Mouse (Mus musculus) brain, embryonic 18.5 days (tissue): ENCODE data around the gene Atrn.

ENCODE experiments used
- DNase-seq: peaks from one replicate; pipeline ENCODE4 v3.0.0-alpha.2; 2012; ENCODE audit warnings: low read depth, low spot score

Gene Atrn

DNA sequence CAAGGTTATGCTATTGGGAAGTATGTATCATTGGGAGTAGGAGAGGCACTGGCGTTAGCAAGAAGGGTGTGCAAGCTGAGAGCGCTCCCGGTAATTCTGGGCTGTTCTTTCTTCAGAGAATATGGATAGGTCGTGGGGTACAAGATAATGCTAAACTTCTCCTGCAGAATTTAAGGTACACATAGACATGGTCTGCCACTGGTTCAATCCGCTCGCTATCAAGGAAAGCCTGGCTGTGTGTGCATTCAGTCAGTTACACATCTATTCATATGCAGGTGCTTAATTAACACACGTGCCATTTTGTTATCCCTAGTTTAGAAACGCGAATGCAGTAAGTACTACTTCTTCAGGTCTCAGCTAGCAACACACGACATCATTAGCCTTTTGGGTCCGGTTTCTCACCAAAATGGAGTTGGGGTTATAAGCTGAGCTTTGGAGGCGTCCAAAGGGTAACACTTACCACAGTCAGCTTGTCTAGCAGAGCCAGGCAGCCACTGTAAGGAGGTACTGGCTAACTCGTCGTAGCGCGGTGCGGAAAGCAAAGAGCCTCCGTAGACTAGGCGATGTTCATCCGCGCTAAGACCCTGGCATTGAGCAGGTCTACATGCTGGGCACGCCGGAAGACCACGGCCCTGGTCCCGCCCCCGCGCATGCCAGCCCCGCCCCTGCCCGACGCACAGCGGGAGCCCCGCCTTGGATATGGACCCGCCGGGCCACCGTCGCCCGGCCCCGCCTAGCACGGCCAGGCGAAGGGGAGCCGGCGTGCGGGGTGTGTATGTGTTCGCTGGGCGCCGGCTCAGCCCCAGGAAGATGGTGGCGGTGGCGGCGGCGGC is at the start of gene Atrn, which contains the start of gene 4930402H24Rik:
TSS of gene Atrn (plus strand) at position 745 of the 833 bp plus-strand sequence.
TSS of gene 4930402H24Rik (minus strand) at position 656 of the 833 bp plus-strand sequence.
- DNase-seq, result peak; percentile 81

GRCm38 (mm10) chr2:130862091-130862490 is 44.2 kb upstream of the Atrn start:
- no peak for DNase-seq

GRCm38 (mm10) chr2:130870916-130871315 is 35.4 kb upstream of the Atrn start:
- no peak for DNase-seq

- no peak for DNase-seq
Observed at GRCm38 (mm10) chr2:130877376-130877775, 28.9 kb upstream of the Atrn start.

DNA sequence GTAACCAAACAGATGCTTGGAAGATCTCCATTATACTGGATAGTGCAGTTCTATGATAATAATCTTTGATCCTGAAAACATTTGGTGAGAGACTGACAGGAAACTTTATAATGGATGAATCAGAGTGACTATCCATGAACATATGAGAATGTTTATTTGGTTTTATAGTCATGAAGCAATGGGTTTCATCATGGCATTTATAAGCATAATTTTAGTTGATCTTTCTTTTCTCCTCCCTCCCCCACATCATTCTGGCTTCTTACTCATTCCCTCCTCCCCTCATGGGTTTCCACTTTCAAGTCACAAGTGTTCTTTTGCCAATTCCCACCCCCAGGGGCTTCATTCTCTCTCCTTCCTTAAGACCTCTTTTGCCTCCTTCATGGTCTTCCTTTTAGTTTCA is 19.3 kb upstream of the Atrn start:
- DNase-seq, result no peak

DNA sequence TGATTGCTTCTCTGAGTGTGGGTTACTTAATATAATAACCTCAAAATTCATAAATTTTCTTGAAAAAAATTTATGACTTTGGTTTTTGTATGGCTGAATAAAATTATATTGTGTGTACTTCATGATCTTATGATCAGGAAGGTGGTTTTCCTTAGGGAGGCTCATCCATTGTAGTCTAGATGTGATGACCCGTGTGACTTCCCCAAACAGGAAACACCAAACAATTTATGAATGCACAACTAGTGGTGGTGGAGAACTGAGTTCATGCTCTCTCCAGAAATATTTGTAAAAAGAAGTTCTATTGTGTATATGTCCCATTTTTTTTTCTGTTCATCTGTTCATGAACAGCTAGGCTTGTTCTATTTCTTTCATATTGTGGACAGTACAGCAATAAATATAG is 18.8 kb upstream of the Atrn start:
- no peak for DNase-seq

DNA sequence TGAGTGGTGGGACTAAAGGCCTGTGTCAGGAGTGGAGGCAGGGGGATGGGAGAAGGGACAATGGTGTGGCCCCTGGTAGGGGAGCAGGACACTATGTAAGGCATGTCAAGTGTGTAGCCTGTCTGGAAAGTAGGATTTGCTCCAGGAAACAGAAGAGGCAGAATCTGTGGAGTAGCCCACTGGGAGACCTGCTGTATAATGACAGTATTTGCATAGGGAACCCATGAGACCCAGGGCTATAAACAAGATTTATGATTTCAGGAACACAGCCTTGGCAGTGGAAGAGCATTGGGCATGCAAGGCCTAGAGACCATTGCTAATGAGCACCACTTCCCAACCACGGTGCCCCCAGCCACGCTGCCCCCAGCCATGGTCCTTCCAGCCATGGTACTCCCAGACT is 9.4 kb upstream of the Atrn start:
- no peak for DNase-seq

DNA sequence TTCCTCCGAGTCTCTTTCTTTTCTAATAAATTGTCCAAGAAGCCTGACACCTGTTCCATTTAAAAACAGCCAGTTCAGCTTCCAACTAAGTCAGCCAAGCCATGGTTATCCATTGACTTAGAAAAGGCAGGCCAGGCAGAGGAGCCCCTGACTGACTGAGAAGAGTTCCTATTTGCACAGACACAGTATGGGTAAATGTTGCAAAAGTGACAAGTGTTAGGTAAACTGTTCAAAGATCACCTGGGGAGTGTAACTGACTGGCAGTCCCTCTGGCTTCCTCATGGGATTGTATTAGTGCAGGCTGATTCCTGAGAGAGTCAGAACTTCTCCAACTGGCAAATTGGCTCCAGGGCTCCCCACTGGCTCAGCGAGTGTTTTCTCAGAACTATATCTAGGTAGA is 8.4 kb upstream of the Atrn start:
- DNase-seq, result no peak

DNA sequence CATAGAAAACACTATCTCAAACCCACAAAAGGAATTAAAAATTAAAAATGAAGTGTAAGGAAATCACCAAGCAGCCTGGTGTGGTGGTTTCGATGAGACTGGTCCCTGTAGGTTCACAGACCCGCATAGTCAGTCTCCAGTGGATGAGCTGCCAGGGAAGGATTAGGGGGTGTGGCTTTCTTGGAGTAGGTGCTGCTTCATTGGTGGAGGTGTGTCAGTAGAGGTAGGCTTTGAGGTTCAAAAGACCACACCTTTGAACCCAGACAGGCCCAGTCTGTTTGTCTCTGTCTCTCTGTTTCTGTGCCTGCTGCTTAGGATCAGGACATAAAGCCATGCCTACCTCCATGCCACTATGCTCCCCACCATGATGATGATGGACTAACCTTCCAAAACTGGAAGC is 7.5 kb upstream of the Atrn start:
- DNase-seq, result no peak

GRCm38 (mm10) chr2:130906584-130907315 is 455 bp downstream of the Atrn start:
- DNase-seq, result no peak

- no peak for DNase-seq
Observed at GRCm38 (mm10) chr2:130911691-130912090, 5.4 kb downstream of the Atrn start.

GRCm38 (mm10) chr2:130914873-130915272 is 8.6 kb downstream of the Atrn start:
- no peak for DNase-seq

- DNase-seq, result no peak
Observed at GRCm38 (mm10) chr2:130916521-130917147, 10.3 kb downstream of the Atrn start.

DNA sequence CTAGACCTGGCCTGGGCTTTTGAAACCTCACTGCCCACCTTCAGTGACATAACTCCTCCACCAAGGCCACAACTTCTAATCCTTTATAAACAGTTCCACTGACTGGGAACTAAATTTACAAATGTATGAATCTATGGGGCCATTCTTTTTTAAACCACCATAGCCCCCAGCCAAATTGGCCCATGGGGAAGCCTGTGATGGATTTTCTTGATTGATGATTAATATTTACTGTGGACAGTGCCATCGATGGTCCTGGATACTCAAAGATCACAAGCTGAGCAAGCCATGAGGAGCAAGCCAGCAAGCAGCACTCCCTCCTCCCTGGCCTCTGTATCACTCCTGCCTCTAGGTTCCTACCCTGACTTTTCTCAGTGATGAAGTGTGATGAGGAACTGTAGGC is 11.4 kb downstream of the Atrn start:
- no peak for DNase-seq

DNA sequence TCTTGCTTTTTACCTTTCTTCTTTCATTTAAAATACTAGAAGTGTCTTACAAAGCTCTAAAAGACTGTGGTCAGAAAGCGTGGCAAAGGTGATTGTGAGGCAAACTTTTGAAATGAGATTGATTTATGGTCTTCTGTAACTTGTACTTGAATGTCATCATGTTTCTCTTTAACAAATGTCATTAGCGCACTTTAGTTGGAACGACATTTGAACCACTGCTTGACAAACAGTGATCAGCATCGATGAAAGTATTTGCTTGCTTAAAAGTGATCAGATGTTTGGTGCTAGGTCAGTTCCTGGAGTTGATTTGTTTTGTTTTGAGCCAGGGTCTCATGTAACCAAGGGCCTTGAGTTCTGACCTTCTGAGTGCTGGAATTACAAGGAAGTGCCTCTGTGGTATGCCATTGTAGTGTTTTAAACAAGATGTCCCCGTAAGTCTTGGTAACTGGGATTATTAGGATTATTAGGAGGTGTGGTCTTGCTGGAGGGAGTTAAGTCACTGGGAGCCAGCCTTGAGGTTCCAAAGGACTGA is 12.8 kb downstream of the Atrn start:
- no peak for DNase-seq

- no peak for DNase-seq
Observed at GRCm38 (mm10) chr2:130924950-130925349, 18.7 kb downstream of the Atrn start.

DNA sequence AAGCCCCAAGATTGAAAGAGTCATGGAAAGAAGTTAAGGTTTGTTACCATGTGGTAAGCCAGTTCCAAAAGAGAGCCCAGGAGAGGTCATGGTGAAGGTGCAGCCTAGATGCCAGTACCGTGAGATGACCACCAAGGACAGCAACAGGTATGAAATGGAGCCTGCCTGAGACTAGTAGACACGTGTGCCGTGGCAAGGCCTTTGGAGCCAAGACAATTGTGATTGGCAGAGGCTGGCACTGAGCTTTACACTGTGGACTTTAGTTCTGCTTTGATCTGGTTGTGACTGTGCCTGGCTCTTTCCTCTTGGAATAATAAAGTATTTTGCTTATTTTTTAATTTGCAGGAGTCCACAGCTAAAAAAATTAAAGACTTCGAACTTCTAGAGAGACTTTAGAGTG is 21.7 kb downstream of the Atrn start:
- no peak for DNase-seq

- DNase-seq, result no peak
Observed at GRCm38 (mm10) chr2:130928530-130928929, 22.2 kb downstream of the Atrn start.

DNA sequence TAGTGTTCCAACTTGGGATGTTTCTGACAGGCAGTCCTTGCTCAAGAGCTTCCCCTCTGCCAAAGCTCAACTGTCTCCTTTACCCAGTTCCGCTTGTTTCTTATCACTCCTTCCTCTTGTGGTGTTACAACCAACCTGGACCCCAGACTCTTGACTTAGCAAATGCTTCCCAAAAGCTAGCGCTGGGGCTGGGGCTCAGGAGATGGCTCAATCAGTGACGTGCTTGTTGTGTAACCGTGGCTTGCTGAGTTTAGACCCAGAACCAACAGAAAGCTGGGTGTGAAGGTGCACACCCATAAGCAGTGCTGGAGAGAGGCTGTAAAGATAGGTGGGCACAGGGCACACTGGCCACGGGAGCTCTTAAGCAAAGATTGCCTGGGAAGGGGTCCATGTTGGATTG is 23.7 kb downstream of the Atrn start:
- no peak for DNase-seq

DNA sequence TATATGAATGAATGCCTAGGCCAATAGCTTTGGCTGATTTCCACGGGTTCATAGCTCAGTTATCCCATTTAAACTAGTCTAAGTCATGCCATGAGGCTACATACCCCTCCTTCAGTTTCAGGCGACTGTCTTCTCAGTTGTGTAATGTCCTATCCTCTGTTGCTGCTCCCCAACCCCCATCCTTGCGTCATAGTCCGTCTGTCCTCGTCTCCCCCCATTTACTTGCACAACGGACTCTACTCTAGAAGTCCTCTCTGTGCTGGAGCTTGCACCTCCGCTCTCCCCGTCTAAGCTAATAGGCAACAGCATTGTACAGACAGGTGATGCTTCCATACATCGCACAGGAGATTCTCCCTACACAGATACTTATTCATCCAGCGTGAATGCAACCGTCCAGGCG is 26.6 kb downstream of the Atrn start:
- no peak for DNase-seq

DNA sequence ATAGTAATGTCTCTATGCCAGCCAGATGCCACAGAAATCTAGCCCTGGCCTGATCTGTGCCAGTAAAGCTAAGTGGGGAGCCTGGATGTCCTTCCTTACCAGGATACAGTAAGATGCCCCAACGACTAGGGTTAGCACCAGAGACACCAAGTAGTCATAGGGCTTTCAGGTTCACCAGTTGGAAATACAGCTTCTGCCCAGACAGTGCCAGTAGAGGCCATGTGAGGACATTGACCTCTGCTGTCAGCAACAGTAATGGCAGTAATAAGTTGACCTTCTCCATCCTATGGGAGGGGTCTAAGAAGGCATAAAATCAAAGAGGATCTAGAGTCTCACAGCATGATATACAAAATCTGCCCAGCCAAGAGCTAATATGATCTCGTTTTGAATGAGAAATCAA is 43.5 kb downstream of the Atrn start:
- DNase-seq, result no peak

- DNase-seq, result peak; percentile 67
Observed at GRCm38 (mm10) chr2:130950548-130950947, 44.3 kb downstream of the Atrn start.
